Mouse (Mus musculus): ENCODE data around the gene Lypd6. TPM values are rescaled to one million over a fixed set of nuclear protein-coding genes. Genes with fewer than 3 reads are reported as not detected.

Lypd6 gene
- total RNA-seq, 2 experiments from 2014 or later, result 19.1 to 24.1 TPM

DNA sequence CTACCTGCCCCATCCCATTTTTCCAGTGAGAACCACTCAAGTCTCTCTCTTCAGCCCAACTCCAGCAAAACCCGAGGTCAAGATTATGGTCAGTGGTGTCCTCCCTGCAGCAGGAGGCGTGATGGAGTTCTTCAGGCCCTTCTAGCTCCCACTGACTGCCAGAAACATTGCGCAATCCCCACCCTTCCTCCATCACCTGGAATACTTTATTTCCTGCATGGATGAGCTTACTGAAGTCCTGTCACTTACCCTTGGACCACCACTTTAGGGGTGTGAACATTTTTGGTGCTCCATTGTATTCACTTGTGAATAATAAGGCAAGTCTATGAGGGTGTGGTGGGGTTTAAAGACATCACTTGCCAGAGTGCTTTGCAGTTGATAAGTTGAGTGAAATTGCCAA lies 85.7 kb downstream of the Lypd6 start:
- intact Hi-C loops (cut with DNase I), result no loop called here
- no peak for DNase-seq (ENCODE audit: low spot score in 2 of 2)

DNA sequence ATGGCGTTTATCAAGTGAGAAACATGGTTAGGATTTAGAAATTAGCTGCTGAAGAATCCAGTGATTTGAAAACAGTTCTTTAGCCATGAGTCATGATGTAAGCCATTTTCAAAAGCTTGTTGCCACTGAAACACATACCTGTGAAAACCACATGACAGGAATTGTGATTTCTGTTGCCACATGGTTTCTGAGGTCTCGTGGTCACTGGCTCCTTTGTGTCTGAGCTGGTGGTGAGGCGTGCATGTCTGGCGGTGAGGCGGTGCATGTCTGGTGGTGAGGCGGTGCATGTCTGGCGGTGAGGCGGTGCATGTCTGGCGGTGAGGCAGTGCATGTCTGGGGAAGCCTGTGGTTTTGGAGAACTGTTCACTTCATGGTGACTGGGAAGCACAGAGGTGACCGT lies 89.8 kb downstream of the Lypd6 start:
- no peak for DNase-seq (ENCODE audit: low spot score in 2 of 2)
- intact Hi-C loops (cut with DNase I), result no loop called here

DNA sequence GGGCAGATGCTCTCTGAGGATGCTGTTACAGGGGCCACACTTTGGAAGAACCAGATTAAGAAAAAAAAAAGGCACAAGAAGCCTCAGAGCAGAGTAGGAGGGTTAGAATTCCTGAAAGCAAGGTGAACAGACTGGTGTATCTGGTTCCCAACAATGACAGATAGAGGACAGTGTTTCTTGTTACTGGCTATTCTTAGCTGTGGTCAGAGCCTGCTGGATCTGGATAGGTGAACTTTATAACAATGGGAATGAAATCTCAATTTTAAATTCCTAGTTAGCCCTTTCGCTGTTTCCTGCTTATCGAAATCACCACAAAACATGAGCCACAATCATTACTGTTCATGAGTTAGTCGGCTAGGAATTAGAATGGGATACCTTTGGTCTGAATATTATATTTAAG lies 93.8 kb downstream of the Lypd6 start:
- DNase-seq (ENCODE audit: low spot score in 2 of 2), result no peak
- intact Hi-C loops (cut with DNase I), result no loop called here

DNA sequence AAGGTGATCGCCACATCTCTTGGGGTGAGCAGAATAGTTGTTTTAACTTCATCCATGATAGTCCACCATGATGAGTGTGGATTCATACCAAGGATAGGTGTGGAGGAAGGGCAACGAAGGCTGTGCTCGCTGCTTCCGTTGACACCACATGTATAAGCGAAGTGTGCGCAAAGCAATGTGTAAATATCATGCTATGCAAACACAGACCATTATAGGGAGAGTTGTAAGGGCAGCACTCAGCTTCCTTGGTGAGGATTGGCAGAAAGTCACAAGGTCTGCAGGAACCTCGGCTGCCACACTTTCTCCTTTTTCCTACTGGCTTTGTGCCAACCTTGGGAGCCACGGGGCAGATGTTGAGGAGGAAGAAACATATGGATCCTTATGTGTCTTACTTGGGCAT lies 97.4 kb downstream of the Lypd6 start:
- intact Hi-C loops (cut with DNase I), result no loop called here
- DNase-seq (ENCODE audit: low spot score in 2 of 2), result no peak

DNA sequence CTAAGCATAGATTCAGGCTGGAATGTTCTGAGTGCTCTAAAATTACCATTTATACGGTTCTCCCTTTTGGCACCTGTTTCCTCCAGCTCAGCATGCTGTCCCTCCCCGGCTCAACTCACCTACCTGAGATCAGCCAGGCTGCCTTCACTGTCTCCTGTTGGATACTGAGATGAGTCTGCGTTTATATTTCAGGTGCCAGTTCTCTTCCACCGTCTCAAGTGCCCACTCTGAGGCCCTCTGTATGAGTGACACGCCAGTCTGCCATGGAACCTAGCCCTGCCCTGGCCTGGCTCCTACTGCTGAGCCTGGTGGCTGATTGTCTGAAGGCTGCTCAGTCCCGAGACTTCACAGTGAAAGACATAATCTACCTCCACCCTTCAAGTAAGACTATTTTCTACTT lies 99.0 kb downstream of the Lypd6 start:
- no peak for DNase-seq (ENCODE audit: low spot score in 2 of 2)
- intact Hi-C loops (cut with DNase I), result no loop called here

DNA sequence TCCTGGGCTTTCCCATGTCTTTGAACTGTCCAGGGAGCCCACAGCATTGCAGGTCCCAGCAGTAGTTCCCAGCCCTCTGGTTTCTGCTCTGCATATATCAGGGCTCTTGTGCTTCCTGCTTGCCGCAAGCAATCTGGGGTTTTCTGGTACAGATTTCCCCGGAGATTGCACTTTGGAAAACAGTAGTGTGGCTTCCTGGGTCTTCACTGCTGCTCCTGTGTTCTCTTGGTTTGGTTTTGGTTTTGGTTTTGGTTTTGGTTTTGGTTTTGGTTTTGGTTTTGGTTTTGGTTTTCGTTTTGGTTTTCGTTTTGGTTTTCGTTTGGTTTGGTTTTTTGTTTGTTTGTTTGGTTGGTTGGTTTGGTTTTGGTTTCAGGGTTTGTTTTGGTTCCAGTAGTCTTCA lies 99.9 kb downstream of the Lypd6 start:
- intact Hi-C loops (cut with DNase I), result no loop called here

DNA sequence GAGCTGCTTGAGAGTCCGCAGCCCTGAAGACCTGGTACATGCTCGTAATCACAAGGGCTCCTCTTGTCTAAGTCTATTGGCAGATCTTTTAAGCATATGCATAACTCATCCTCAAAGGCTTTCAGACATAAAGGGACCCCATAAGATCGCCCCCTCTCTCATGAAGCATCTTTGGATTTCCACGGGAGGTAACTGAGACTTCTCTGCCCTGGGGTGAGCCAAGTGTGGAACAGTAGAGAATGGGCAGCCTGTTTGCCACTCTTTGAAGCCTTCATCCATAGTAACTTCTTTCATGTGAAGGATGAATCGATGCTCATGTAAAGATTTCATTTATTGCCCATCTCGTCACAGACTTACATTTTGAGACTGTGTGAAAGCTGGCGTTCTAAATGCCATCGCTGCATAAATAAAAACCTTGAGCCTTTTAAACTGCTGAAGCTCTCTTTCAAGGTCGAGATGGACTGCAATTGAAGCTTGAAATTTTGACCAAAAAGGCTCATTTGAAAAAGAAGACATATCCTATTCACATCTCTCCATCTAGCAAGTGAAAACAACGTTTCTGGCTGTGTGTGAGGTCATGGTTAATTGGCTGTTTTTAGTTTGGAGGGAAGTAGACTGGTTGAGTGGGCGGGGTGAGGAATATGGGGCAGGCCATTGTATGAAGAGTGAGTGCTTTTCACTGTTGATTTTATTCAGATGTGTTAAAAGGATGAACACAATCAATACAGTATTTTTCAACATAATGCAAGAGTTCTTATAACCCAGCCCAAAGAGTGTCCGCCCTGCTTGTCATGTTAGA lies 107.7 kb downstream of the Lypd6 start:
- intact Hi-C loops (cut with DNase I), result no loop called here
- no peak for DNase-seq (ENCODE audit: low spot score in 2 of 2)

More for the DNA sequence above, 99.9 kb downstream of the Lypd6 start:
- no peak for DNase-seq (ENCODE audit: low spot score in 2 of 2)

DNA sequence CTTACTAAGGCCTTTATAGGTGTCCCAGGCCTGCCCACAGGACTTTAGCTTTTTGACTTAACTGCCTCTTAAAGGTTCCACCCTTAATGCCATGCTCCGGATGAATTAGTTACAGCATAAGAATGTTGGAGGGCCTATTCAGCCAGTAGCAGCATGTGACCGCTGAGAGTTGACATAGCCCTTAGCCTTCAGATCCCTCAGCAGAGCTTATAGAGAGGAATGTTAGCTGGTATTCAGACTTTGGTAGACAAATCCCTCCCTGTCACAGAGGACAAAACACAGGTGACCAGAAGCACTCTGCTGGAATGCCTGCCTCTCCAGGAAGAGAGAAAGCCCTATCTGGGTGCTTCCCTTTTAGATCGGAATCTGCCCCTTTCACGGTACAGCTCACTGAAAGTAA lies 109.5 kb downstream of the Lypd6 start:
- intact Hi-C loops (cut with DNase I), result no loop called here
- DNase-seq (ENCODE audit: low spot score in 2 of 2), result no peak

DNA sequence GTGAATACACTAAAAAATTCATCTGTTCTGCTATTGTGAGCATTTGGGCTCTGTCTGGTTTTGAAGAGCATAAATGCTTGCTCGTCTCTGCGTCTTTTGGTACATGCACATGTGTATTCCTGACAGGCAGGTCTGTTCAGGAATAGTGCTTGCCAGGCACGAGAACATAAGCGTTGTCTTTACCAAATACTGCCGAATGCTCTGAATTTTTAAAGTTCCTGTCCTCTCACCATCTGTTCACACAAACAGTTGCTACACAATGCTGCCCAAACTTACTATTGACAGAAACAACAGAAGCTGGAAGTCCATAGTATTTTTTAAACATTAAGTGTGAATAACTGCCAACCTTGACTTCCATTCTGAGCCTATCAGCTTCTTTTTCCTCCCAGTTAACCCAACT lies 112.9 kb downstream of the Lypd6 start:
- DNase-seq (ENCODE audit: low spot score in 2 of 2), result no peak
- intact Hi-C loops (cut with DNase I), result no loop called here

DNA sequence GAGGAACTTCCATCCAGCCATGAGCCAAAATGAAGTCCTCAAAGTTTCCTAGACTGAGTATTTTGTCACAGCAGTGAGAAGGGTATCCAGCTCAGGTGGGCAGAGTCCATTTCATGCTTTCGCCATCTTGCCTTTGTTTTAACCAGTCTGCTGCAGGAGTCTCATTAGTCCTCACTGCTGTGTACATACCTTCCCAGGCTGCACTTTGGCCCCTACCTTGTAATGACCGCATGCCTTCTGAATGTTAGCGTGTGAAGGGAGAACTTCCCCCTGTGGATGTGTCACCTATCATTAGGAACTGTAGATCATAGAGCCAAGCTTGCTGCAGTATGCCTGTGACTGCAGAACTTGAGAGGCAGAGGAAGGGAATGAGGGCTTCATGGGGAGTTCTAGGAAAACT lies 114.2 kb downstream of the Lypd6 start:
- intact Hi-C loops (cut with DNase I), result no loop called here
- DNase-seq (ENCODE audit: low spot score in 2 of 2), result no peak

DNA sequence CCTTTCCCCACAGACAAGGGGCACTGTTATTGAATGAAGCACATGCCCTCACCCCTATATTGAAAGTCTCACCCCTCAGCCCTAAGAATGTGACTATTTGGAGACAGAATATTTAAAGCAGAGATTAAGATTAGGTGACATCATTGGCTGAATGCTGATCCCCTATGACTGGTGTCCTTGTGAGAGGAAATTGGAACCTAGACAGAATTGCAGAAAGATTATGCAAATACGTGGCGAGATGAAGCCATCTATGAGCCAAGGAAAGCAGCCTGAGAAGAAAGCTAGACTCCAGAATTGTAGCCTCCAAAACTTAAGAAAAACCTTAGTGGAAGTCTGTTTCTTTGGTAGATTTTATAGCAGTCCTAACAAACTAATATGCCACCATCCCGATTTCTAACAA lies 115.1 kb downstream of the Lypd6 start:
- no peak for DNase-seq (ENCODE audit: low spot score in 2 of 2)
- intact Hi-C loops (cut with DNase I), result no loop called here

DNA sequence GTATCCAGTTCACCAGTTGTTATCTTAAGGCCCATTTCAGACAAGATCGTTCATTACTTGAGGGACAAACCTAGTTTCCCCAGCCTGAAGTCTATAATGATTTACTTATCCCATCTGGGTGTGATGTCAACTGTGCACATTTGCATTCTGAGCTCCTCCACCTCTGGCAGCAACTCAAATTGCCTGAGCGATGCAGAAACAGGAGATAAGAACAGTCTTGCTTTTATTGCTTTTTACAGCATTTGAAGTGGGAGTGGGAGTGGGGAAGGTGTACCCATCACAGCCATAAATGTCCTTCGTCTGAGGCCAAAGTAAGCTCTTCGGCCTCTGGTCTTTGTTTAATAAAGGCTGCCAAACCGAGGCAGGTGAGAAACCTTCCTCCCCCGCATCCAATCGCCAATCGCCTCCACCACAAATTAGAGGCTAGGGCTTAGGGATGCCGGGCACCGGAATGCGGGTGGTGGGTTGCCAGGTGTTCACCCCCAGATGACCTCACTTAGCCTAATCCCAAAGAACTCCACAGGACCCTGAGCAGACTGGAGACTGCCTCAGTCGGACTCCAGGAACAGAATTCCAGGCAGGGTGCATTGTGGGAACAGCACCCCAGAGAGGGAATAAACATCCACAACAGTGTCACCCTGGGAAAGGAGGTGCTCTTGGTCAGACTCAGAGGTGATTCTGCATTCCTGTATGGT lies 120.6 kb downstream of the Lypd6 start:
- peak in 1 of 2 experiments; percentile 26 for DNase-seq (ENCODE audit: low spot score in 2 of 2)
- intact Hi-C loops (cut with DNase I), result no loop called here

DNA sequence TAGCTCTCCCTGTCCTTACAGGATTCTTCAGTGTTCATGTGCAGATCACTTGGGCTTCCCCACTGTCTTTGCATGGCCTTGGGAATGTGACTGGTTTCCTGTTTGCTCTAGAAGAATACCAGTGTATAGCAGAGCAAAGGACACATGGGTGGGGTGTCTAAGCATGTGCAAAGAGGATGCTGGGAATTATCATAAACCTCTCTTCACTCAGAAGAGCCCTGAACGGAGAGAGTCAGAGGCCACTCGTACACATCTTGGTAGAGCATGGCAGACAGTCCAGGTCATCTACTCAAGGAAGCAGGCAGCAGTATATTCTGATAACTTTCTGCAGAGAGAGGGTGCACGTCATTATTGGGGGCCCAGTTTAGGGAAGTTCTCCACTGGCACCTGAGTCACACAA lies 122.6 kb downstream of the Lypd6 start:
- no peak for DNase-seq (ENCODE audit: low spot score in 2 of 2)
- intact Hi-C loops (cut with DNase I), result no loop called here

DNA sequence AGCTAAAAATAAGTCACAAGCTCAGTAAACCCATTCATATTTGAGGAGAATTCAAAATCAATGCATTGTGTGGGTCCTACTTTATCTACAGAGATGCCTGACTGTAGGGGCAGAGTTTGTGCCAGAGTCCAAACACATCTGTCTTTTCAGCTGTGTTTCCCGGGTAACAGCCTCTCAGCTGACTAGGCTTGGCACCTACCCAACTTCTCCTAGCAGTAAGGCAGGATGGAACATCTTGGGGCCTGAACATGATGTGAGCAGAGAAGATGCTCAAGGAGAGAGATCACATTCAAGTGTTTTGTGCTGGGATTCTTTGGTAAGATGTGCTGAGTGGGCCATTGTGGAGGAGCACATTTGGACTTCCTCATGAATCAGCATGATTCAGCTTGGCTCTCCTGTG lies 130.5 kb downstream of the Lypd6 start:
- peak; percentile 21 to 23 for DNase-seq (ENCODE audit: low spot score in 2 of 2)
- intact Hi-C loops (cut with DNase I), result no loop called here

DNA sequence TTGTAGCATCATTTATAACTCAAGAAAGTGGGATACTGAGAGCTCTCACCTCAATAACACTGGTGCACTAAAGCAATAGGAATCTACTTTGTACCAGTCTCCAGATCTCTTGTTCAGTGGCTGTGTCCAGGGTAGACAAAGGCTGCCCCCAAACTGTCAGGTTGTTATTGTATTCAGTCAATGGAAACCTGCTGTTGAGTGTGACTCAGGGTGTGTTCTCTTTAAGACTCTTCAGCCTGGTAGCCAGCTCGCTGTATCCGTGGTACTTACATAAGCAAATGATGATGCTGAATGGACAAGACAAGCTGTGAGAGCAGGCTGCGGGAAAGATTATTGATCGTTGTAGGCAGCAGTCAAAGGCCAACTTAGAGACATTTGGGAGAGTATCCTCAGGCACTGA lies 131.6 kb downstream of the Lypd6 start:
- intact Hi-C loops (cut with DNase I), result no loop called here
- DNase-seq (ENCODE audit: low spot score in 2 of 2), result no peak

DNA sequence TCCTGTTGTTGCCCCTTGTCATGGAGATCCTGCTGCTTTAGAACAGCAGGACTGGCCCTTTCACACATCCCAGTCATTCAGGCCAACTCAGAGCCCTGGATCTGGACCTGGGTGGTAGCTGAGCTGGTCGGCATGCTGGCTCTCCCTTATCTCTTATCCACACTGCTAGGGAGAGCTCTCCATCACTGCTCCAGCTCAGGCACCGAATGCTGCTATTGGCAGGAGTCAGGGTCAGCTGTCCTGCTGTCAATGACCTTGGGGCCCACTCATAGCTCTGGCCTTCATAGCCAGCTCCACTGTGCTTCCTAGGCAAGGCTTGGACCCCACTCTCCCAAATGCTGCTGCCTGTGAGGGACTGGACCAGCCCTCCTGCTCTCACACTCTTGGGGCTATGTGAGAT lies 134.3 kb downstream of the Lypd6 start:
- DNase-seq (ENCODE audit: low spot score in 2 of 2), result no peak
- intact Hi-C loops (cut with DNase I), result no loop called here

DNA sequence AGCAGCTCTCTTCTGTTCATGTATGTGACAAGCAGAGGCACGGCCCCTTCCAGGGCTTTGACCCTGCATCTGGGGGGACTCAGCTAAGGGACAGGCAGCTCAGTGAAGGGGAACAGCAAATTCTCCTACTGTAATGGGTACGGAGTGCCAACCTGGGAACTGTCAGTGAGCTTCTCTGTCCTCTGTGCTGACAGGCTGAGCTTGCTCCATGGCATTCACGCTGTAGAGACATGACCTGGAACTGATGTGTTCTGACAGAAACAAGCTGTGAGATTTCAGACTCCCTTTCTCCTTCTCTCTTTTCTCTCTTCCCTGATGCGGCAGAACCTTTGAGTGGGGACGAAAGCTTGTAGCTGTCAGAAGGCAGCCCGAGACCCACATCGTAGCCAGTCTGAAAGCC lies 154.3 kb downstream of the Lypd6 start:
- intact Hi-C loops (cut with DNase I), result no loop called here
- DNase-seq (ENCODE audit: low spot score in 2 of 2), result no peak

DNA sequence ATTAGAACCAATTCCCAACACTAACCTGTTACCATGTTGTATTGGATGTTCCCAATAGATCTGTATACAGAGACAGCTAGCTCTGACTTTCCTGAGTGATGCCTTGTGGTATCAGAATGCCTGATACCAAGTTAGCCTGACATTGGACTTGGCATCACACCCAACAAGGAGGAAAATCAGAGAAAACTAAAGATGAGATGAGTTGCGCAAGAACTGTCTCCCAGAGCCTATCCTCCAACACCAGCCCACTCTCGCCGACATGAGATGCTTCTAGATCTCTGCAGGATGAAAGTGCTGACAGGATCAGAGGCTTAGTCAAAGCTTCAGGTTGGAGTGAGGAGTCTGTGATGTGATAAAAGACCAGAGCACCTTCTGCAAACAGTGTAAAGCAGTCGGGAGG lies 158.8 kb downstream of the Lypd6 start:
- DNase-seq (ENCODE audit: low spot score in 2 of 2), result no peak
- intact Hi-C loops (cut with DNase I), result no loop called here

DNA sequence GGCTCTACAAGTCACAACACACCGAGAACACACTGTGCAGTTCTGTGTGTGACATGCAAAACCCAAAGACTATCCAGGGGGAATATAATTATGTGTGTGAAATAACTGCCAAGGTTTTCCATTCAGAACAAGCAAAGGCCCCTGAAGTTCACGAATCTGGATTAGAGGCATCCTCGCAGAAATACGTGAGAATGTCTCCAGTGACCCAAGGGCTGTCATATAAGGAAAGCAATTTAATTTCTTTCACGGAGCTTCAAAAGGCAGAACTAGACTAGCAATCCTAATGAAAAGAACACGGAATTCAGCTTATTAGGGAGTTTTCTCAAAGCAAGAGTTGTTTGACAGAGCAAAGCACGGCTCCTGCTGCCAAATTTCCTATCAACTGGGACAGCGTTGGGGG lies 167.3 kb downstream of the Lypd6 start:
- no peak for DNase-seq (ENCODE audit: low spot score in 2 of 2)
- intact Hi-C loops (cut with DNase I), result no loop called here

All from left cerebral cortex, postnatal 36 days (tissue).